In genomic region chr1:106433580-106433979, GRCm38 (mm10) we compare ENCODE assay signal across 25 mouse cellular contexts.
"Had no signal": no experiment of that assay in that cellular context is flagged by ENCODE, and none has a peak within 500 bp of the region (broad histone marks: within the 10 kb centered on the region; RNA-seq: fewer than 3 reads in every experiment).

No protein-coding gene starts in this region.

- H3K9me3 ChIP-seq: heart, embryonic 13.5 days; heart, embryonic 15.5 days; hindbrain, embryonic 13.5 days; hindbrain, embryonic 15.5 days; kidney, embryonic 15.5 days; limb, embryonic 10.5 days; limb, embryonic 12.5 days had no signal

- H3K36me3 ChIP-seq: heart, embryonic 13.5 days; heart, embryonic 15.5 days; hindbrain, embryonic 13.5 days; hindbrain, embryonic 15.5 days; kidney, embryonic 15.5 days; limb, embryonic 10.5 days; limb, embryonic 12.5 days had no signal

- H3K27me3 ChIP-seq: heart, embryonic 13.5 days; heart, embryonic 15.5 days; hindbrain, embryonic 13.5 days; hindbrain, embryonic 15.5 days; kidney, embryonic 15.5 days; limb, embryonic 12.5 days had no signal

- H3K27ac ChIP-seq: gastrocnemius, adult 2 months; heart, adult 2 months; heart, embryonic 13.5 days; heart, embryonic 15.5 days; hindbrain, embryonic 13.5 days; hindbrain, embryonic 15.5 days; hindbrain, postnatal 0 days; kidney, embryonic 15.5 days; layer of hippocampus, adult 2 months; left cerebral cortex, adult 2 months; limb, embryonic 10.5 days; limb, embryonic 12.5 days had no signal

- H3K4me2 ChIP-seq: heart, embryonic 11.5 days; heart, embryonic 13.5 days; heart, embryonic 15.5 days; hindbrain, embryonic 13.5 days; hindbrain, embryonic 15.5 days; kidney, embryonic 15.5 days; limb, embryonic 12.5 days had no signal

- H3K4me1 ChIP-seq: heart, embryonic 13.5 days; heart, embryonic 15.5 days; hindbrain, embryonic 13.5 days; hindbrain, embryonic 15.5 days; kidney, embryonic 15.5 days; limb, embryonic 10.5 days; limb, embryonic 12.5 days had no signal

- DNase-seq: gastrocnemius, adult 2 months; gastrocnemius, postnatal 10 days; gastrocnemius, postnatal 25 days; heart, adult 2 months; heart, postnatal 14 days; heart, postnatal 36 days; kidney, adult 11 months; kidney, adult 2 months; kidney, adult 9 months; kidney, postnatal 10 days; kidney, postnatal 25 days; kidney, postnatal 4 days; liver had no signal

- H3K9ac ChIP-seq: heart, embryonic 13.5 days; heart, embryonic 15.5 days; hindbrain, embryonic 13.5 days; hindbrain, embryonic 15.5 days; kidney, embryonic 15.5 days; limb, embryonic 12.5 days had no signal

- H3K4me3 ChIP-seq: gastrocnemius, adult 2 months; heart, adult 2 months; heart, embryonic 13.5 days; heart, embryonic 15.5 days; hindbrain, embryonic 13.5 days; hindbrain, embryonic 15.5 days; kidney, embryonic 15.5 days; layer of hippocampus, adult 2 months; left cerebral cortex, adult 2 months; limb, embryonic 10.5 days; limb, embryonic 12.5 days had no signal

- ATAC-seq: hindbrain, postnatal 0 days; intestine, embryonic 16.5 days had no signal
